Mouse (Mus musculus) CH12.LX (cell line): Measurements from ENCODE around the gene Arhgap6.

Experiments
- CHD2 ChIP-seq: IDR thresholded peaks from 2 replicates; pipeline ENCODE4 v1.6.1; 2011; ENCODE audit warnings: low read length, improper control_type of control experiment
- CTCF ChIP-seq, 2 experiments: IDR thresholded peaks in 1 of 2; conservative IDR thresholded peaks in 1 of 2; 2 replicates each; pipeline ENCODE4 v1.5.1; 2011 to 2012; ENCODE audit warnings: low read depth in 2 of 2, low read length in 2 of 2, improper control_type of control experiment in 1 of 2, inconsistent platforms in 1 of 2, mild to moderate bottlenecking in 1 of 2, moderate library complexity in 1 of 2
- ELF1 ChIP-seq: IDR thresholded peaks from 2 replicates; pipeline ENCODE4 v1.6.1; 2014; ENCODE audit warnings: low read depth, mild to moderate bottlenecking, inconsistent platforms, low read length, improper control_type of control experiment
- HCFC1 ChIP-seq: IDR thresholded peaks from 2 replicates; pipeline ENCODE4 v1.6.1; 2012; ENCODE audit warnings: low read depth, mild to moderate bottlenecking, inconsistent platforms, low read length, improper control_type of control experiment
- KAT2A ChIP-seq: IDR thresholded peaks from 2 replicates; pipeline ENCODE4 v1.6.1; 2012; ENCODE audit warnings: low read length, improper control_type of control experiment, inconsistent platforms; ENCODE audit not compliant: insufficient replicate concordance
- PAX5 ChIP-seq: IDR thresholded peaks from 2 replicates; pipeline ENCODE4 v1.6.1; 2012; ENCODE audit warnings: low read length, inconsistent platforms, mixed read lengths
- TCF12 ChIP-seq: IDR thresholded peaks from 2 replicates; pipeline ENCODE4 v1.6.1; 2014; ENCODE audit warnings: low read depth, mild to moderate bottlenecking, inconsistent platforms, low read length, improper control_type of control experiment
- USF1 ChIP-seq: IDR thresholded peaks from 2 replicates; pipeline ENCODE4 v1.6.1; 2014; ENCODE audit warnings: low read depth, mild to moderate bottlenecking, inconsistent platforms, low read length, improper control_type of control experiment

DNA sequence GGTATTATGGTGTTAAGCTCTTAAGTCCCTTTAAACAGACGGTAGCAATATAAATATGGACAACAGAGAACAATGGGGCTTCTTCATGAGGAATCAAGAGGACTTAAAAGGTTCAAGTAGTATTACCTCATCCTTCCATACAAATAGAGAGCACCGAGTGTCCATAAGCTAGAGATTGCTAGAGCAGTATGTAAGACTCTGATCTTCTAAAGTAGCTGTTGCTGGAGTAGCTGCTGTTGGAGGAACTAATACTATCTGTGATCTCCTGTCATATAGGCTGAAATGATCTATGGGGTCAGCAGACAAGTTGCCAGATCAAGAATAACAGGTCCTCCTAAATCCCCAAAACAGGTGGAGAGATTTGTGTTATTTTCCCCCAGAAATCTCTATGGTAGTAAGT lies 108.7 kb downstream of the Arhgap6 start:
- TF ChIP-seq ELF1 = no peak
- TF ChIP-seq HCFC1 = no peak
- no peak for TF ChIP-seq TCF12
- no peak for TF ChIP-seq CHD2
- TF ChIP-seq KAT2A = no peak
- no peak for TF ChIP-seq PAX5
- TF ChIP-seq USF1 = no peak
- TF ChIP-seq CTCF (conservative IDR thresholded peaks at IDR 0.05 in 1 of 2, IDR thresholded peaks at IDR 0.05 in 1 of 2; ENCODE audit: low read depth in 2 of 2, low read length in 2 of 2) = no peak
